Mouse (Mus musculus): ENCODE data around the gene Strbp.

Strbp gene

DNA sequence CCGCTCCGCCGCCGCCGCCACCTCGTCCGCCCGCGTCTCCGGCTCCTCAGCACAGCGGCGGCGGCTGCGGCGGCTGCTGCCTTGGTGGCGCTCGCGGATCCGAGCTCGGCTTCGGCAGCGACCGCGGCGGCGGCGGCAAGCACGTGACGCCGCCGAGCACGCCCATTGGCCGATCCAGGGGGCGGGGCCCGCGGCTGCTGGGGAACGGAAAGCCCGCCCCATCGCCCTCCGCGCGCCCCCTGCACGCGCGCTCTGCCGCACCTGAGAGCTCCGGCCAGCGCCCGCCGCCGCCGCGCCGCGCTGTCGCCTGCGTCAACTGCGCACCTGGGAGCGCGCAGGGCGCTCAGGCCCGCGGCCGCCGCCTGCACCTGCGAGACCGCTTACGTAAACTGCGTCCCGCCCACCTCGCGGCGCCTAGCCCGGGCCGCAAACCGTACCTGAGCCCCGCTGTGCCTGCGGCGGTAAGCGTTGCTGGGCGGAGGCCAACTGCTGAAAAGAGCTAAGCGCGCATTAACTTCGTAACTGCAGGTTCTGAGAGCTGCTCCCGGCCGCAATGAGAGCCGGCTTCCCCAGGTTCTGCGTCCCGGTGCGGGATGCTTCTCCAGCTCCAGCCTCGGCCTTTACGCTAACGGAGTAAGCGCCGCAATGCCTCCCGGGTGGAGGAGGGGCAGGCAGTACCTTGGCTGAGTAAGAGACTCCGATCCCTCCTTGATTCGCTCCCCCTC lies at the start of gene Strbp:
TSS of gene Strbp (minus strand) at position 630 of the 725 bp plus-strand sequence.
- DNase-seq, result peak; percentile 98

- DNase-seq, result no peak
Observed at GRCm38 (mm10) chr2:37751114-37751513, 47.5 kb upstream of the Strbp start.

DNA sequence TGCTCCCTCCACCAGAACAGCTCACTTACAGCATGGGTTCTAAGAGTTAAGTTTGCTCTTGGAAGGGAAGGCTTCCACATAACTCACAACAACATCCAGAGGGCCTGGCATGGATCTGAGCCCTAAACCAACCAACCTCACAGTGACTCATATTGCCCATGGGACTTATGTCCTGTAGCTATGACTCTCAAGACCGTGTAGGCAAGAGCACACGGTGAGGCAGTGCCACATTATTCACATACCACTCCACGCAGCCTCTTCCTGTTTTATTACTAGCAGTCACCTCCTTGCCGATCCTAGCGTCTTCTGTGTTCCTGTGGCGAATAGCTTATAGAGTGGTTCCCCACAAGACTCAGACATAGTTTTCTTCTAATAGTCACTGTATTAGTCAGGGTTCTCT lies 45.7 kb upstream of the Strbp start:
- DNase-seq, result no peak

DNA sequence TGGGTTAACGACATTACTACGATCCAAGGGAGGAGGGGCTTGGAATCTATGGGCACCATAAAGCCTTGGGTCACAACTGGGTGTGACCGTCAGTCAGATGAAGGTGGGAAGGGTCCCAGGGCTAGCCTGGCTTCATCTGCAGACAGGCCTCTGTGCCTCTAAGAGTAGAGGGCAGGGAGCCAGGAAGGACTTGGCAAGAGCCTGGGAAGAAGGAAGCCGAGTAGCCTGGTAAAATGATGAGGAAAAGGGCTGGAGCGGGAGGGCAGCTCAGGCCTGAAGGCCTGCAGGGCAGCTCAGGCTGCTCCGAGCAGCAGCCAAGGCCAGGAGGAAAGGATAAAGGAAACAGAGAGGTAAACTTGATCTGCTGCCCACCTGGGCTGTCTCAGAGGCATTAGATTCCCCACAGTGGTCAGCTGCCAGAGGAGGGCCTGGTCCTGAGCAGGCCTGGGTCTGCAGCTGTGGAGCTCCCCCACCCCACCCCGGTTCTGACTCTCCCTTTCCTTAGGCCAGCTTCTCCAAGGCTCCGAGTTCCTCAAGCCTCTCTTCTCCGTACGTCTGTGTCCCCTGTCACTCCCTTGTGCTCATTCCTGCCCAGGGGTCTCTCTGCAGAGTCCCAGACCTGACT lies 44.9 kb upstream of the Strbp start:
- DNase-seq, result peak; percentile 69

DNA sequence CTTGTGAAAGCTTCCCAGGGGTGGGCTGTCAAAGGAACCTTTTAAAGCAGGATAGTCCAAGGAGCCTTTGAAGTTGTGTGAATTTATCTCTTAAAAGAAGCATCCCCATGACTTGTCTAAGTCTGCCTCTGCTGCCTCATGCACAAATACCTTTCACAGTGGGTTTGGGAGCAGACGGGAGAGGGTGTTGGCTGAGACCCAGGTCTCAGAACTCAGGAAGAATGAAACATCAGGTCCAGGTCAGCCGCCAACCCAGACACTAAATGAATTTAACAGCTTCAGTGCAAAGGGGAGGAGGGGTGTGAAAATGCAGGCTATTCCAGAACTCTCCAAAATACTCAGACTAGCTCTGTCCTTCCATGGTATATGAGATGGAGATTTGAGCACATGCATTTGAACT lies 44.2 kb upstream of the Strbp start:
- peak; percentile 54 for DNase-seq

- DNase-seq, result no peak
Observed at GRCm38 (mm10) chr2:37746293-37747049, 42.8 kb upstream of the Strbp start.

GRCm38 (mm10) chr2:37744773-37745395 lies 41.2 kb upstream of the Strbp start:
- DNase-seq, result no peak

DNA sequence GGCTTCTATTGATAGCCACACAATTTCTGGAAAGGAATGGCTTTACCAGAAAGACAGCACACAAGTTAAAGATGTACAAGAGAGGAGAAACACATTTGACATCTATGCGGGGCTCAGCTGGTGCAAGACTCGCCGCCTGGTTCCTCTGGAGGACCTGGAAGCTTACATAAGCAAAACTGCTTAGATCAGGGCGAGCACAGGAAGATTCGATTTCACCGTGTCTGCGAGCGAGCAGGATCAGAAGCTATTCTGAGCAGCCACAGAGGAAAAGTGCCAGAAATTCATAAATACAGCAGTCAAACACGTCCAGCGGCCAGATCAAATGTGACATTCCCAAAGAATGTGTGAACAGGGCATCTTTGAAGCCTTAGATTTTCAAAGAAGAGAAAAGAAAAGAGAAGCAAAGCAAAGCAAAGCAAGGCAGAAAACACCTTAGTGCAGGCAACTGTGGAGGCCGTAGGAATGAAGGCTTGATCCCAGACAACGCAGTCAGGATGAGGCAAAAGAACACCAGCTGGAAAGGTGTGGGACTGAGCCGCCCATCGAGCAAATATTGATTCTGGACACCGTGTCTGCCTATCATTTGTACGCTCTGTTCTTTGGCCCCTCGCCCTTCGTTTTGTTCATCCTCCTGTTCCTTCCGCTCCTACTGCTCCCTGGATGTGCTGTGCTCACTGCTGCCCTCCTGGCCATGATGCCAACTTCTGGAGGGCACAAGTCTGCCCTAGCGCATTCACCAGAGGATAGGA lies 38.3 kb upstream of the Strbp start:
- peak; percentile 71 for DNase-seq

GRCm38 (mm10) chr2:37735807-37736188 lies 32.1 kb upstream of the Strbp start:
- DNase-seq, result no peak

- no peak for DNase-seq
Observed at GRCm38 (mm10) chr2:37734979-37735806, 31.5 kb upstream of the Strbp start.

- DNase-seq, result no peak
Observed at GRCm38 (mm10) chr2:37731241-37731801, 27.7 kb upstream of the Strbp start.

DNA sequence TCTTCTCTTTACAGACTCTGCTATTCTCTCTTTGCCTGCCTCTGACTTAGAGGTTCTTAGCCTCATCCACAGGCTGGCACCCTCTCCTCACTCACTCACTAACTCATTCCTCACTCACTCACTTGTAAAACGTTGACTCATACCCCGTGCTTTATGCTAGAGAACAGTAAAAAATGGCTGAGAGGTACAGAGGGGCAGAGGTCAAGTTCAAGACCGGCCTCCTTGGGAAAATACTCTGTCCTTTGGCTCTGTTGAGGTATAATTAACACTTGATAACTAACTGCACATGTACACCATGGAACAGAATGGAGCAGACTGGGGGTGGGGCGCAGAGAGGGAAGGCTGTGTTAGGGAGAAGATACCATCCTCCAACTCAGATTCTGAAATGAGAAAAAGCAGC lies 20.6 kb upstream of the Strbp start:
- DNase-seq, result no peak

DNA sequence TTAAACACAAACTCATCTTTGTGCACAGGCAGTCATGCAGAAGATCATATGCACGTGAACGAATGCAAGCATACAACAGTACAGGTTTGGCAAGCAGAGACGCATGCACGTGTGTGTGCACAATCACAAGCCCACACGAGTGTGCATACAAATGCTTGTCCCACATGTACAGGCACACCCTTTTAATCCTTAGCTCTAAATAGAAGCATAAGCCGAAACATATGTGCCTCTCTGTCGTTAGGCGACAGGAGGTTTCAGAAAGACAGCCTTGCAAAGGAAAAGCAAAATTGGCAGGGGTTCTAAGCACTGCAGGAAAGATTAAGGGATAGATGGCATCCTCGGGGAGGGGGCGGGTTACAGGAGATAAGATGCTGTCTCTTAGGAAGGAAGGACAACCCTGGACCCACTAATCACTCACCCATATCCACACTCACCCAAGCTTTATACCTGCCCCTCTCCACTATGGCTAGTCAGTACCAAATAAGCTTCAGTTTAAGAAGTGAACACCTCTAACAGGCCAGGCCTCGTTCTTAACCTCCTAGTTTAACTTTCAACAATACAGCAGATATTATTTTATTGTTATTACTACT lies 19.9 kb upstream of the Strbp start:
- peak; percentile 30 for DNase-seq

GRCm38 (mm10) chr2:37722674-37723465 lies 19.2 kb upstream of the Strbp start:
- DNase-seq, result no peak

DNA sequence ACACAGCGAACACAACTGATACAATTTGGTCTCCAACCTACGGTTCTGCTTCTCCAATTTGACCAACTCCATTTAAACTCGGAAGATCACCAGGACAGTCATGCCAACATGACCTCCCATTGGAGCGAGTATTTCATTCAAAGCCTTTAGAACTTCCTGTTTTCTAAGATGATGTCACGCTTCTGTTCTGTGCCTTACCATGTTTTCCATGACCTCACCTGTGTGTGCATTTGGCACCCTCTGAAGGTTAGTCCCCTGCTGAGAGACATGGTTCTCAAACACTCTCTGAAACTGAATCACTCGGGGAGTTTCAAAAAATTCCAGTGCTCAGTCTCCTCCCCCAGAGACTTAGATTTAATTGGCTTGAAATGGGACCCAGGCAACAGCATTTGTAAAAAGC lies 12.6 kb upstream of the Strbp start:
- no peak for DNase-seq

- DNase-seq, result no peak
Observed at GRCm38 (mm10) chr2:37715364-37715763, 11.7 kb upstream of the Strbp start.

DNA sequence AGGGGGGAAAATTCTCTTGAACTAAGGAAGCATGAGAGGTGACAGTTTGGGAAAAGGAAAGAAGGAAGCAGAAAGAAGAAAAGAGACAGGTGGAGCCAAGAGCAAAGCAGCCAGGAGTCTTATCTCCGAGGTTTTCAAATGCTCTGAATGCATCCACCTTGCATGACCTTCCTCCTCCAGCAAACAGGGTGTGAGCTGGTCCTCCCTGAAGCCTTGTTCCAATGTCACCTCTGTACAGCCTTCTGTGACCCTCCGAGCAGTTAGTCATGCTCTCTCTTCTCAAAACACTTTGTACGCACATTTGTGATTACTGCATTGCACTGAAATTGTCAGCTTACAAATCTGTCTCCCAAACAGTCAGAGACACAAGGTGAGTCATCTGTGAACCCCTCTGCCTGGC lies 9.4 kb upstream of the Strbp start:
- no peak for DNase-seq

GRCm38 (mm10) chr2:37708835-37709234 lies 5.2 kb upstream of the Strbp start:
- DNase-seq, result no peak

- peak; percentile 52 for DNase-seq
Observed at GRCm38 (mm10) chr2:37704141-37704760, 592 bp upstream of the Strbp start.
